Mouse (Mus musculus): Measurements from ENCODE around the gene Lpgat1.

Lpgat1 gene

DNA sequence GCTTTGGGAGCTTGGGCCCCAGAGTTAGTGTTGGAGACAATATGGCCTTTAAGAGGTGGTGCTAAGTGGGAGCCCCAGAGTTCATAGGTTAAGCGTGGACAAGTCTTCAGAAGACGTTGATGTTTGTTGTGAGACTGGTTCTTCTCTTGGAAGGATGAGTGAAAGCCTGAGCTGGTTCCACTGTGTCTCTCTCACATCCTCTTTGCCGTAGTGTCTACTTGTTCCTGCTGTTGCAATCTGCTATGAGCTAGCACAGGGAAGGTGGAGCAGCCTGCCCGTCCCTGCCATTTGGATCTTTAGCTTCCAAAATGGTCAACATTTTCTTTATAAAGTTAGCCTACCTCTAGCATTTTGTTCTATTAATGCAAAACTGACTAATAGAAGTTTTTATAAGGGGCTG, 16.2 kb downstream of the Lpgat1 start:
- no peak for DNase-seq (ENCODE audit: low read depth, low spot score)

DNA sequence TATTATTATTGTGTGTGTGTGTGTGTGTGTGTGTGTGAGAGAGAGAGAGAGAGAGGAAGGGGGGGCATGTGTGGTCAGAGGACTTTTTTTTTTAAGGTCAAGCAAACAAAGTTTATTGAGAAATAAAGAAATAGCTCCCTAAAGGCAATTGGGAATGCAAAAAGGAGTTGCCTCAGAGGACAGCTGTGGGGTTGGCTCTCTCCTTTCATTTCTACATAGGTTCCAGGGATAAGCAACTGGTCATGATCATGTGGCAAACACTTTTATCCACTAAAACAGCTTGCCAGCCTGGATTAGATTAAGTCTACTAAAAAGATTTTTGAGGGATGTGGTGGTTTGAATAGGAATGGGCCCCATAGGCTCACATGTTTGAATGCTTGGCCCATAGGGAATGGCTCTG, 18.8 kb downstream of the Lpgat1 start:
- no peak for DNase-seq (ENCODE audit: low read depth, low spot score)

DNA sequence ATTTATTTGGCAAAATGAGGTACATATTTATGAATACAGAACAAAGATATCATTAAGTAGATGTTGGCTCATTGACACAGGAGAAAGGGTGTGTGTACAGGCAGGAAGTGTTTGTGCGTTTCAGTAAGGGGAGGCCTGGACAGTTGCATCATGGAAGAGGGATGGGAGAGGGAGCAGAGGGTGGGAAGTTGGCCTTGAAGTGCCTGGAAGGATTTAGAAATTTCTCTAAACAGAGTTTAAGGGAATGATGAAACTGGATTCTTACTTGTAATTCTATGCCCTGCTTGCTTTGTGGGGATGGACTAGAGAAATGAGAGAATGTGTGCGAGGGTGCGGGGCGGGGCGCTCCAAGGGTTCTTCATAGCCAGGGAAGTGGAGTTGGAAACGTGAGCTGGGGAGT, 20.2 kb downstream of the Lpgat1 start:
- DNase-seq (ENCODE audit: low read depth, low spot score), result no peak

DNA sequence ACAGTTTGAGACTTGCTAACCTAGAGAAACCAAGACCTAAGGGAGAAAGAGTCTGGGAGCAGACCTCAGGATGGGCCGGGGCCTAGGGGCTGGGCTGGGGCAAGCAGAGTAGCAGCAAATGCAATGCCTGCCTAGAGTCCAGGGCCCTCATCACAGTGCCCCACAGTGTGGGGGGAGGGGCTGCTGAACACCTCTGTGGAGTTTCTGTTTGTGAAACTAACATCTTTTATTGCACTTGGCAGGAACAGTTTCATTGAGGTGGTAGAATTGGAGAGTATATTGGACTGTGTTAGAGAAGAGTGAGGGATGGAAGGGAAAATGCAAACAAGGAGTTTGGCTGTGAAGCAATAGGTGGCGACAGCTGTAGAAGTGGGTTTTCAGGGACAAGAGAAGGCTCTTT, 21.1 kb downstream of the Lpgat1 start:
- no peak for DNase-seq (ENCODE audit: low read depth, low spot score)

DNA sequence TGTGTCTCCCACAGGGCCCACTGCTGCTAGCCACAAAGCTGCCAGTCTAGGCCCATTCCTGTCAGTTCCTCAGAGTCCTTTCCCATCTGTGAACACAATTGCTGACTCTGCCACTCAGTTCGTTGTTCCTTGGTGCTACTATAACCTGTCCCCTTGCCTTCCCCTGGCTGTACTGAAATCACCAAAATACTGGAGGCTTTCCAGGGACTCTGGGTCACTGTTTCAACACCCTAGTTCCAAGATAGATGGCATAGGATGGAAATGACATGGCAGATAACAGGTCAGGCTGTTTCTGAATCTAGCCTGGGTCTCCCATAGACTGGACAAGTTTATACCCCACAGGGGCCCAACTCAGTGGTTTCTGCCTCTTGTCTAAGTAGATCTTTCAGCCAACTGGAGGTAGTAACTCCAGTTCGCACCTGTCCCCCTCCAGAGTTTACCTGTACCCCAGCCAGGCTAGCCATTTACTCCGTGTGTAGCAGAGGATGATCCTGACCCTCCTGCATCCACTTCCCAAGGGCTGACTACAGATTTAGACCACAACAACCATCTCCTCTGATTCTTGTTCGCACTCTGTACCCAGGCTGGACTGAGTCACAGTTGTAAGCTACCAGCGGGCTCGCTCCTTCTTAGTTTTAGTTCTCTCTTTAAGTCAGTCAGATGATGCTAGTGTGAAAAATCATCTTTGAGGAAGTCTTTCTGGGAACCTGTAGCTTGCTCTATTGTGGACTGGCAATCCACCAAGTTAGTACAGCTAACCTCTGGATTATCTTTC, 23.1 kb downstream of the Lpgat1 start:
- DNase-seq (ENCODE audit: low read depth, low spot score), result no peak

DNA sequence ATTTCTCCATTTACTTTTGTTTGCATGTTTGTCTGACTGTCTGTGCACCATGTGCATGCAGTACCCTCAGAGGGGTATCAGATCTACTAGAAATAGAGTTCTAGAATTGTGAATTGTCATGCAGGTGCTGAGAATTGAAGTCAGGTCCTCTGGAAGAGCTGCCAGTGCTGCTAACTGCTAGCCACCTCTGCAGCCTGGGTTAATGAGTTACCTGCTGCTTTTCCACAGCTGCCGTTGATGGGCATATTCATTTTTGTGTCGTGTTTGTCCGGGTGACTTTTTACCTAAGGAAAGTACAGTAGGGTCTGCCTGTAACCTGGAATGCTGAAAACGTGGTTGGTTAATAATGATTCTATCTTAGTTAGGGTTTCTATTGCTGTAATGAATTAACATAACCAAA, 24.0 kb downstream of the Lpgat1 start:
- DNase-seq (ENCODE audit: low read depth, low spot score), result no peak

DNA sequence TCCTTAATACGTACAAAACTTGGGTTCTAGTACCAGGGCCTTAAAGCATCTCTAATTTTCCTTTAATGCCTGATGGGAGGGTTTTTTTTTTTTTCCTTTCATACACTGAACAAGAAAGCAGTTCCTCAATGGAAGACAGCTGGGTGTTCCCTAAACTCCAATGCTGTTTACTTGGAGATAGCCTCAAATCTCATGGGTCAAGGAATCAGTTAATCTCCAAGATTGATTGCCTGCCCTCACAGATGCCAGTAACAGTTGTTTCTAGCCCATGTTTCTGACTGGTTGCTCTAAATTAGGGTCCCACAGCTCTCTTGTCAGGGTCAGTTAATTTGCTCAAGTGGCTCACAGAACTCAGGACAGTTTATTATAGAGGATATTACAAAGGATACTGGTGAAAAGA, 30.8 kb downstream of the Lpgat1 start:
- no peak for DNase-seq (ENCODE audit: low read depth, low spot score)

DNA sequence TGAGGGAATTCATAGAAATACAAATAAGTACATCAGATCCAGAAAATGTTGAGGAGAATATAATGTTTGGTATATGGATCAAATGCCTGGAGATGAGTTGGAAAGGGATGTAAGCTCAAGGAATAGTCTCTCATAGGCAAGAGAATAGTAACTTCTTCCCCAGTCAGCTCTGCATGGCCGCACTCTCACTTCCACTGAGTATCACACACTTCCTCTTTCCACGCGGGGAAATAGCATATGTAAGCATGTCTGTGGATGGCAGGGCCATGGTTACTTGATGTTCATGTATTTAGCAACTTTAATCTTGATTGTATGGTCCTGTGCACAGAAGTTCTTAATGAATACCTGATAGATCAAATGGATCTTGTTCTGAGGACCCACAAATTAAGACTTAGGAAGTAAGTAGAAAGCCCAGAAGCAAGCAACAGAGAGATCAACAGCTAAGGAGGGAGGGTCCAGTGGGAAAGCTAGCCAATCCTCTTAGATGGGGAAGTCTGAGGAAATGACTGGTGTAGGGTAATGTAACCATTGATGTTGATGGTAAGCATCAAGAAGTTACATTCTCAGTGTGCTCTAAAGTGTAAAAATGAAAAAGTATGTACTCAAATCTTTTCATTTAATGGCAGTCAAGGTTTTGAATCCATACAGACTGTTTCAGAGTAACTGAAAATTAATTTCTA, 39.0 kb downstream of the Lpgat1 start:
- no peak for DNase-seq (ENCODE audit: low read depth, low spot score)

DNA sequence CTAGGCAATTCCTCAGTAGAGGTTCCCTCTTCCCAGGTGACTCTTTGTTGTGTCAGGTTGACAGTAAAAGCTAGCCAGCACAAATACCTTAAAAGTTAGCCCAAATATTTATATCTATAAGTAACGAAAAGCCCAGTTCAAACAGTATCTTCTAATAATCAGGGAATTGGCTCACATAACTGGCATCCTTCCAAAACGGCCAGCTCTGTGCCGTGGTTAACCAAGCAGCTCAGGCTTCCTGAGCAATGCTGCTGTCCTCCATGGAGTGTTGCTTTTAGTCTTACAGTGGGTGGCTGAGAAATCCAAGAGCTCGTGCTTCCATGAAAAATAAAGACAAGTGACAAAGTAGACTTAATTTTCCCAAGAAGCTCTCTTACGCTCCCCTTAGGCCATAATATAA, 56.5 kb downstream of the Lpgat1 start:
- DNase-seq (ENCODE audit: low read depth, low spot score), result no peak

DNA sequence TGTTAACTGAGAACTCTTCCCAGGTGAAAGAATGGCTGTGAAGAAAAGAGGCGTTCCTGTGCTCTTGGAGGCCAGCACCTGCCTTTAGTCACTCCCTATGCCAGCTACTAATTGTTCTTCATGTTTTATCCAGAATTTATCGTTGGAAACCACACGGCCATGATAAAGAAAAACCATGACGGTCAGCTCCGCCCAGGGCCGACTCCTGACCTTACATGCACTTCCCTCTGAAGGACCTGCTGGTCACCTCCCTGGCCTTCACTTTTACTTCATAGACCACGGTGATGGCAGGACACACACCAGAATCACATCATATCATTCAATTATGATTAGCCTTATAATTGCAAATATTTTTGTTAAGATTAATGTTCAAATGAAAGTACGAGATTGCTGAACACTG, 57.5 kb downstream of the Lpgat1 start:
- no peak for DNase-seq (ENCODE audit: low read depth, low spot score)

DNA sequence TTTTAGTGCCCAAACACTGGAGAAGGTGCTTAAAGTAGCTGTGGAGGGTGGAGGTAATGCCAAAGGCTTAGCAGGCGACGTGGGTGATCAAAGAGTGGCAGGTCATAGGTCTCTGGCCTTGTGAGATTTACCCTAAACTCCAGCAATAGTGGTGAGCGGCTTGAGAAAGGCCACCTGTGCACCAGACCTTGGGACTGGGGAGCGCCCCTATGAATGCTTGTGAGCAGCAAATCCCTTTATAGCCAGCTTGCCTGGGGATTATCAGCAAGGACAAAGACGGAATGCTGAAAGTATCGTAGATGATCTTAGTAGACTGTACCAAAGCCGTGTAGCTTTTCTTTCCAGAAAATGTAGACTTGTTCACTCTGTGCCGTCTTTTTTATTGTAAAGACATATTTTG, 59.9 kb downstream of the Lpgat1 start:
- DNase-seq (ENCODE audit: low read depth, low spot score), result no peak

DNA sequence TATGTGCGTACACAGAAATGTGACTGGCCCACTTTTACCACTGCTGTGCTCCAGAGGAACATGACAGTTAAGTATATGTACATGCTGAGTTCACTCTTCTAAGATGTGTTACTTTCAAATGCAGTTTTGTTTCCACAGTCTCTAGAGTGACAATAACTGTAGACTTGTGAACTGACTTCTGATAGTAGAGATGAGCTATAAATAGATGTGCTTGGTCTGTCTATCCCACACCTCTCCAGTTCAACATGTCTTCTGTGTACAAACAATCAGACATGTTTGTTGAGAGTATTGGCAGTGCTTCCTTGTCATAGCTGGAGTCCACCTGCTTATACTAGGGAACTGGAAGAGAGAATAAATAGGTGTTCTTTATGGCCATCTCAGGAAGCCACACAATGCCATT, 62.8 kb downstream of the Lpgat1 start:
- no peak for DNase-seq (ENCODE audit: low read depth, low spot score)

DNA sequence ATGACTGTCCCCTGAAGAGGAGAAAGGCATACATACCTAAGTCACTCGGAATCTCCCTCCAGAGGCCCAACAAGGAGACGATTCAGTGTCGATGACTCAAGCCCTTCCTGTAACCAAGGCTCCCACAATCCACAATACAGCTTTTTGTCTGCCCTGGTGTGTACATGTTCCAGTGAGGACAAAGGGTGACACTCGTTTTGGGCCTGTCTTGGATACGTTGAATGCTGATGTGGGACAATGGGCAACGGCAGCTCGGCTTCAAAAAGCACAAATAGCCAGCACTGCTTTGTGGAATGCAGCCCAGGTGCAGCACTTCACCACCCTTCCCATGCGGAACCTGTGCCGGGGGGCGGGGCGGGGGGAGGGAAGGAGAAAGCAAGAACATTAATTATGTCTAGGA, 67.5 kb downstream of the Lpgat1 start:
- DNase-seq (ENCODE audit: low read depth, low spot score), result no peak

DNA sequence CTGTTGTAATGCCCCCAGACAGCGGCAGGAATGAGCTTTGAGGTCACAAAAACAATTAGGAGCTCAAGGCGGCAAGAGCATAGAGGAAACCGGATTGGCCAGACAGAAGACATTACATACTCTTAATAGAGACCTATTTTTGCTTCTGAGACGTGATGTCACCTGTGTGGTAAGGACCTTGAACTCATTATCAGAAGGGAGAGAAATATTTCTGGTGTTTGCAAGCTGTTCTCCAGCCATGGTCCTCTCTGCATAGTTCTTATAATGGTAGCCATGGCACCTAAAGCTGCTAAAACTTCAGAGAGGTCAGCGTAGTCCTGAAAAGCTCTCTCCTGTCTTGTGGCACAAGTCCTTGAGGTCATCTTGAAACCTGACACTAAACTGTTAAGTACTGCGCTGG, 68.6 kb downstream of the Lpgat1 start:
- DNase-seq (ENCODE audit: low read depth, low spot score), result no peak

DNA sequence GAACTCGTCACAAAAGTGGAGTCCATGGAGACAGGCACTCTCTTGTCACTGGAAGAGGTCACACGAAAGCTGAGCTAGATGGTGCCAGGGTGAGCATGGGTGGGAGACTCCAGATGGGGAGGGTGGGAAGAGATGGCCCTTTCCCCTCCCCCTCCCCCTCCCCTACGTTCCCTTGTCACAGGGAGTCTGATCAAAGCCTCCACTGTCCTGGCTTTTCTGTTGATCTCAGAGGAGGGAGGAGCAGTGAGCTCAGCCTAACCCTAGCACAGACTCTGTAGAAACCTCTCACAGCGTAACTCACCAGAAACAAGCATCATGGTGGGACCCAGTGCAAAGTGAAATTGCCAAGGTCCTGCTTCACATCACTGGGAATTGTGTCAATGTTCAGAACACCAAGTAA, 69.7 kb downstream of the Lpgat1 start:
- DNase-seq (ENCODE audit: low read depth, low spot score), result no peak

DNA sequence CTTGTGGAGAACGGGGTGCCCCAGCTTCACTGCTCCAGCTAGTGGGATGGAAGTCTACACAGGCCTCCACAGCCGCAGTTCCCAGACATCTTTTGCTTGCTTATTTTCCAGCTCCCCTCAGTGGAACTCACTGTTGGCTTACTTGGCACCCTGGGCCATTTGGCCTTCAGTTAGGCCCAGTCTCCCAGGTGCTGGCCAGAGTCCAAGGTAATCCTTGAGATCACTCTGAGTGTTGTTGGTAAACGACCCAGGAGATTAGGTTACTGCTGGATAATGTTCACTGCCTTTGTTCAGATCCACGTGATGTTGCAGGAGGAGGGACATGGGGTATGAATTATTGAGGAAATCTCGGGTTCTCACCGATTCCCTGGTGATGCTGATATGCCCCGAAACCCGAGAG, 75.4 kb downstream of the Lpgat1 start:
- DNase-seq (ENCODE audit: low read depth, low spot score), result no peak

DNA sequence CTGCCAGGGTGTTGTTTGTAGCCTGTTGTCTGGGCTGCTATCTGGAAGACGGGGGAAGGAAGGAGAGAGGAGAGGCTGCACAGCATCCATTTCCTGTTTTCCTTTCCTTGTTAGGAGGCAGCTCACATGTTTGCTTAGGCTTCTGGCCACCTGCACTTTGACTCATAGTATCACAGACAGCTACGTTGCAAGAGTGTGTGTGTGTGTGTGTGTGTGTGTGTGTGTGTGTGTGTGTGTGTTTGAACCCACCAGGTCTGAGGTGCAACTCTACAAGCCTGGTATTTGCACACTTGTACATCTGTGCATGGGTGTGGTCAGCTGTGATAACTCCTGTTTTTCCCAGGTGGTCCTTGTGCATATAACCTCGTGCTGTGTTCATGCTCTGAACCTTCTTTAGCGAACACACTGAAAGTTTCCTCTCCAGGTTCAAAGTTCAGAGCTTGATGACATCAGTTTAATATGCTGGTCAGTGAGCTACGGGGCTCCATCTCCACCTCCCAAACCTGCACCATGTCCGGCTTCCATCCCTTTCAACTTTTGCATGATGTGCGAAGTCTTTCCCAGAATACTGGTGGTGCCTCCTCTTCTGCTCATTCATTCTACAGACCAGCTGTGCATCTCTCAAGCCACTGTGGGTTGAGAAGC, 76.4 kb downstream of the Lpgat1 start:
- no peak for DNase-seq (ENCODE audit: low read depth, low spot score)

DNA sequence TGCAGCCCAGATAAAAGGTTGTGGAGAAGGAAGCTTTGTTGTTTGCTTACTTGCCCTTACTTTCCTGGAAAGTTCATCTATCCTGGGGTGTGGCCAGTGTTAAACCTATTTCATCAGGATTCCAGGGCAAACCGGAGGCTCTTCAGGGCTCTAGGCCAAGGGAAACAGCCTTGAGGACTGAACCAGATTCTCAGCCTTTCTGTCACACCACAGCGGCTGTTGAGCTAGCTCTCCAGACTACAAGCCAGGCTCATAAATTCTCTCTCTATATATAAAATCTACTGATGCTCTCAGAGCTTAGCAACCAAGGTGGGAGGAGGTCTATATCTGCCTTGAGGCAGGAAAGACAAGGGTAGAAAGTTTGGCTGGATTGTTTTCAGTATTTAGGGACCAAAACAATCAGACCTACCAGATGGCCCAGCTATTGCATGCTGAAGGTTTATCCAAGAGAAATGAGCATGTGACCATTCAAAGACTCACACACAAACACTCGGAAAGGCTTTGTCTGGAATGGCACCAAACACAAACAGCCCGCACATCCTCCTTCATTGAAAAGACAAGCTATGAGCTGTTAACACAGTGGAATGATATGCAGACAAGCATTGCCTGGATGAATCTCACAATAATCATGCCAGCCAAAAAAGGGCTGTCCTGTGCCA, 78.7 kb downstream of the Lpgat1 start:
- no peak for DNase-seq (ENCODE audit: low read depth, low spot score)

DNA sequence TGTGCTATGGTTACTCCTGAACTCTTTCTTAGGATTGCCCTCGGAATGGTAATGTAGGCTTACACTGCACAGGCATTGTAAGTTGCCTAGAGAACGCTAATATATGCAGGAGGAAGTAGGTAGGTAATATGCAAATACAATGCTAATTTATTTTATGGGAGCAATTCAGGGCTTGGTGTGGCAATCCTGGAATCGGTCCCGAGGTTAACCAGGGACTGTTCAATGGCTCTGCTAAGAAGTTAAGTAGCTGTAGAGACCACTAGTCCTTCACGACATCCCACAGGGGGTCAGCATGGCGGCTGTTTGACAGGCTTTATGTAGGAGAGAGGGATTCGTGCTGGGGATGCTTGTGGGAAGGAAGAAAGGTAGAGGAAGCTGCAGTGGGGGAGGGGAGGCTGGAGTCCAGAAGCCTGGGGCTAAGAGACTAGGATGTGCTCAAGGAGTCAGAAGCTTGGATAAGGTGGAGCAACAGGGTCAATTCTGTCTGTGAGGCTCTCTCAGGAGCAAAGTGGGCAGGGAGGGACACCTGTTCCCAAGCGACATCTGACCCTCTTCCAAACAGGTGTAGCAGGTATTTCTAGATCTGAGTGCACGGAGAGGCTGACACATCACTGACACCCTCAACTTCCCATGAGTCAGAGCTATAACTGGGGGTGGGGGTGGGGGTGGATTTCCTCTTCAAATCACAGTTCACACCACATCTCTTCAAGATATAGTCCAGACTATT, 84.6 kb downstream of the Lpgat1 start:
- DNase-seq (ENCODE audit: low read depth, low spot score), result no peak

DNA sequence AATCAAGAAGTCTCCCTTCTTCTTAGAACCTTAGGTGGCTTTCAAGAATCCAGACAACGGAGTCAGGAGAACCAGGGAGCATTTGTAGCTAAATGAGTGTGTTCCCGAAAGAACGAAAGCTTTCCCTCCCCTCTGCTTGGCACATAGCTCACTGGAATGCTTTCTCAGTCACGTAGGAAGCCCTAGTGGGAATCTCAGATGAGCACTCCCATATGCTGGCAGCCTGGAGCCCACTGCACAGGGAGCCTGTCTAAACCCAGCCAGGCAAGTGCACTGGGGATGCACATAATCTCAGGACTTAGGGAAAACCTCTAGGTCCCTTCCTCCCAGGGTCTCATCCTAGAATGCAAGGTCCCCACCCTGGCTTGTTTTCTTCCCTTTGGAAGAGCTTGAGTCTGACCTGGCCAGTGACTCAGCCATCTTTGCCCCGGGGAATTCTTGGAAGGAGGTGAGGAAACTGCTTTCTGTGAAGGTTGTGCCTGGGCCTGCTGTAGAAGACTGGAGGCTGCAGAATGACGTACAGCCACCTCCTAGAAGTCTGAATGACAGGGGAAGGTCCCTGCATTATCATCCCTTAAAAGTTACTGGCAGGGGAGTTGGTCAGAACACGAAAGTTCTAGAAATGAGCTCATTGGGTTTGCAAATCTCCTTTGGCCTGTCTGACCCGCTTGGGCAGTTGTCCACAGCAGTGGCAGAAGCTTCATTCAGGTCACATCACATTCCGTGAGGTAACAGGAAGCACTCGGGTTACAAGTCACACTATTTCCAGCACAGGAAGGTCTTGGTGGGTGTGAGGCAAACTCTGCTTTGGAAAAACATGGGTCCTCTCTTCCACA, 85.4 kb downstream of the Lpgat1 start:
- no peak for DNase-seq (ENCODE audit: low read depth, low spot score)

DNA sequence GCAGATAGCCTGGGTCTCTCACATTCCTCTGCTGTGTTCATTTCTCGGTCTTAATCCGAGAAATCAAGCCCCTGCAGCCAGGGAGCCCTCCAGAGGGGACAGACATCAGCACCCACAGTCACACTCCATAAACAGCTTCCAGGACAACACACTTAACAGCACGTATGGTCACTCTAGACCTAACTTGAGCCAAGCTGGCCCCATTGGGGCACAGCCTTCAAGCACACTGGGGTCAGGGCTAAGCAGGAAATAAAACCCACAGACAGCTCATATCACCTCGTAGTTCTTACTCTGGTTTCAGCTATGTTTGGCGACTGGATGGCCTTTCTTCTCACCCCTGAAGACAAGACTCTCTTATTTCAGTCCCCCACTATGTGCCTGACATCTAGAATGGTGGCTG, 87.1 kb downstream of the Lpgat1 start:
- DNase-seq (ENCODE audit: low read depth, low spot score), result no peak

All from embryo, embryonic 11.5 days (tissue).